Mouse (Mus musculus): ENCODE measurements around the gene Ubap2. TPM values are rescaled to one million over a fixed set of nuclear protein-coding genes. Genes with fewer than 3 reads are reported as not detected.
A peak's percentile ranks its signal among the peaks of the same experiment; 100 is the strongest.

The Ubap2 gene
- total and polyA plus RNA-seq, 3 experiments = 22.7 to 170 (median 127) TPM

DNA sequence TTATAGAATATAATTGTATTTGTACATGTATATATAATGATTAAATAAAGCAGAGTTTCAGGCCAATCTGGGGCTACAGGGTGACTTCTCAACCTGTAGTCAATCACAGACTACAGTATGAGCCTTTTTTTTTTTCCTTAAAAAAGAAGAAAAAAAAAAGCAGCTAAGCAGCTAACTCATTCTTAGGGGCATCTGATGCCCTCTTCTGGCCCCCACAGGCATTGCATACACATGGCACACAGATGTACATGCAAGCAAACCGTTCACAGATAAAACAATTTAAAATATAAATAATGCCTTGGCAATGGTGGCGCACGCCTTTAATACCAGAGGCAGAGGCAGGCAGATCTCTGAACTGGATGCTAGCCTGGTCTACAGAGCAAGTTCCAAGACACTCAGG is 48.6 kb downstream of the Ubap2 start:
- no peaks in the 10 kb centered on the region for H3K27me3 ChIP-seq (ENCODE audit: control insufficient read depth in 1 of 2, insufficient read depth in 2 of 2, low read length in 2 of 2)
- H3K9me3 ChIP-seq (replicated peaks; ENCODE audit: insufficient read depth, low read length) = no peaks in the 10 kb centered on the region
- no peak overlapping the region for H3K9ac ChIP-seq (ENCODE audit: control insufficient read depth, low read depth, low read length, poor library complexity, severe bottlenecking)
- no peaks in the 10 kb centered on the region for H3K4me1 ChIP-seq (ENCODE audit: control insufficient read depth in 1 of 2, insufficient read depth in 2 of 2, low read length in 2 of 2)
- H3K36me3 ChIP-seq (ENCODE audit: control insufficient read depth in 1 of 2, insufficient read depth in 2 of 2, low read length in 2 of 2) = peaks cover 0 to 61% of the 10 kb centered on the region in 2 experiments; a peak in 2 of 4 replicates
- TF ChIP-seq ZMIZ1 (IDR thresholded peaks at IDR 0.05; ENCODE audit: low read depth, low read length) (no peak), USF1 (IDR thresholded peaks at IDR 0.05; ENCODE audit: low read depth, low read length) (no peak), SMC3 (IDR thresholded peaks at IDR 0.05; ENCODE audit: low read depth, low read length) (peak; percentile 68), ZNF384 (IDR thresholded peaks at IDR 0.05; ENCODE audit: low read depth, low read length) (peak; percentile 96), CTCF (IDR thresholded peaks at IDR 0.05 in 2 of 3, conservative IDR thresholded peaks at IDR 0.05 in 1 of 3; ENCODE audit: control insufficient read depth in 1 of 3, insufficient read depth in 1 of 3, low read depth in 2 of 3, low read length in 3 of 3, poor library complexity in 1 of 3, severe bottlenecking in 1 of 3) (peak; percentile 61 to 66 (median 62)), RAD21 (IDR thresholded peaks at IDR 0.05; ENCODE audit: low read depth, low read length) (peak; percentile 36)
- no peak overlapping the region for H3K4me3 ChIP-seq (ENCODE audit: control insufficient read depth in 1 of 2, insufficient read depth in 1 of 2, low read depth in 2 of 2, low read length in 2 of 2)
- H3K27ac ChIP-seq (ENCODE audit: control insufficient read depth, low read depth, low read length) = no peak overlapping the region
- peak; percentile 79 for DNase-seq (ENCODE audit: low read depth, low spot score)
- no peaks in the 10 kb centered on the region for H3K79me2 ChIP-seq (ENCODE audit: control insufficient read depth, insufficient read depth, low read length, poor library complexity)

DNA sequence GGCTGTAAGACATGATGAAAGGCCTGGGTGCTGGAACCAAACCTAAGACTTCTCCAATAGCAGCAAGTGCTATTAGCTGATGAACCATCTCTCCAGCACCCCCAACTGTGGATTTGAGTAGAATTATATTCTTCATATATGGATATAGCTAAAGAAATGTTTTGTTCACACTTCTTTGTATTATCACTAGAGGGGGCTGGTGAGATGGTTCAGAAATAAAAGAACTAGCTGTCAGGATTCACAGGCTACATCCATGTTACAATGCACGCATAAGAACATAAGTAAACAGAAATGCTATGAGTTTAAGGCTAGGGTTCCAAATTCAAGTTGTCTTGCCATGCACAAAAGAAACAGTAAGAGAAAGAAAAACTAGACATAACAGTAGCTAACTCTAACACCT is 49.5 kb downstream of the Ubap2 start:
- no peaks in the 10 kb centered on the region for H3K27me3 ChIP-seq (ENCODE audit: control insufficient read depth in 1 of 2, insufficient read depth in 2 of 2, low read length in 2 of 2)
- peak; percentile 45 for DNase-seq (ENCODE audit: low read depth, low spot score)
- TF ChIP-seq RCOR1 (IDR thresholded peaks at IDR 0.05; ENCODE audit: low read depth, low read length) (no peak), MAFK (IDR thresholded peaks at IDR 0.05; ENCODE audit: borderline replicate concordance, low read depth, low read length) (no peak), ZNF384 (IDR thresholded peaks at IDR 0.05; ENCODE audit: low read depth, low read length) (0 out of 2 replicates have a peak, but pooled peaks have one; percentile 20), JUND (IDR thresholded peaks at IDR 0.05; ENCODE audit: low read depth, low read length) (no peak), RAD21 (IDR thresholded peaks at IDR 0.05; ENCODE audit: low read depth, low read length) (peak; percentile 33), USF1 (IDR thresholded peaks at IDR 0.05; ENCODE audit: low read depth, low read length) (no peak), E2F4 (IDR thresholded peaks at IDR 0.05; ENCODE audit: borderline replicate concordance, low read depth, low read length) (no peak), SMC3 (IDR thresholded peaks at IDR 0.05; ENCODE audit: low read depth, low read length) (peak; percentile 51), POLR2AphosphoS2 (IDR thresholded peaks at IDR 0.05; ENCODE audit: low read length) (no peak), GATA1 (IDR thresholded peaks at IDR 0.05; ENCODE audit: low read depth, low read length) (no peak), CTCF (IDR thresholded peaks at IDR 0.05 in 2 of 3, conservative IDR thresholded peaks at IDR 0.05 in 1 of 3; ENCODE audit: control insufficient read depth in 1 of 3, insufficient read depth in 1 of 3, low read depth in 2 of 3, low read length in 3 of 3, poor library complexity in 1 of 3, severe bottlenecking in 1 of 3) (peak in 2 of 3 experiments; percentile 30 to 53; a peak in 3 of 6 replicates)
- H3K4me1 ChIP-seq (ENCODE audit: control insufficient read depth in 1 of 2, insufficient read depth in 2 of 2, low read length in 2 of 2) = no peaks in the 10 kb centered on the region
- no peaks in the 10 kb centered on the region for H3K79me2 ChIP-seq (ENCODE audit: control insufficient read depth, insufficient read depth, low read length, poor library complexity)
- peaks cover 0 to 67% of the 10 kb centered on the region in 2 experiments; a peak in 2 of 4 replicates for H3K36me3 ChIP-seq (ENCODE audit: control insufficient read depth in 1 of 2, insufficient read depth in 2 of 2, low read length in 2 of 2)
- no peak overlapping the region for H3K27ac ChIP-seq (ENCODE audit: control insufficient read depth, low read depth, low read length)
- no peak overlapping the region for H3K4me3 ChIP-seq (ENCODE audit: control insufficient read depth in 1 of 2, insufficient read depth in 1 of 2, low read depth in 2 of 2, low read length in 2 of 2)
- H3K9me3 ChIP-seq (replicated peaks; ENCODE audit: insufficient read depth, low read length) = no peaks in the 10 kb centered on the region
- no peak overlapping the region for H3K9ac ChIP-seq (ENCODE audit: control insufficient read depth, low read depth, low read length, poor library complexity, severe bottlenecking)

DNA sequence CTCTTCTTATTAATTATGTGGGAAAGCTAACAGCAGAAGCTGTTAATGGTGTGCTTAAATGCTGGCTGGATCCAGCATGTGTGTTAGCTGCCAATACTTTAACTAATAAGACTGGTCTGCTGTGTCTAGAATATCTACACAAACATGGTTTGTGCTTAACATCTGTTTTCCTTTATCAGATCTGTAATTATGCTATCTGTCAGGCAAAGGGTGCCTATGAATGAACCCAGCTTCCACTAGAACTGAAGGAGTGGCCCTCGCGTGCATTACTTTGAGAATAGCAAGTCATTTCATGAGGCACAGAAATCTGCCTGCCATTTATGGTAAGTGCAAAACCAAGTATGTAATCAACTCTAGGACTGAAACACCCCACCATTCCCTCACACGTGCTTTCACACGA is 66.9 kb downstream of the Ubap2 start:
- no peak overlapping the region for H3K4me3 ChIP-seq (ENCODE audit: control insufficient read depth in 1 of 2, insufficient read depth in 1 of 2, low read depth in 2 of 2, low read length in 2 of 2)
- no peaks in the 10 kb centered on the region for H3K9me3 ChIP-seq (replicated peaks; ENCODE audit: insufficient read depth, low read length)
- no peak overlapping the region for H3K27ac ChIP-seq (ENCODE audit: control insufficient read depth, low read depth, low read length)
- no peaks in the 10 kb centered on the region for H3K79me2 ChIP-seq (ENCODE audit: control insufficient read depth, insufficient read depth, low read length, poor library complexity)
- no peaks in the 10 kb centered on the region for H3K27me3 ChIP-seq (ENCODE audit: control insufficient read depth in 1 of 2, insufficient read depth in 2 of 2, low read length in 2 of 2)
- no peak for DNase-seq (ENCODE audit: low read depth, low spot score)
- H3K9ac ChIP-seq (ENCODE audit: control insufficient read depth, low read depth, low read length, poor library complexity, severe bottlenecking) = no peak overlapping the region
- no peaks in the 10 kb centered on the region for H3K4me1 ChIP-seq (ENCODE audit: control insufficient read depth in 1 of 2, insufficient read depth in 2 of 2, low read length in 2 of 2)
- peaks cover 0 to 42% of the 10 kb centered on the region in 2 experiments; a peak in 2 of 4 replicates for H3K36me3 ChIP-seq (ENCODE audit: control insufficient read depth in 1 of 2, insufficient read depth in 2 of 2, low read length in 2 of 2)
- TF ChIP-seq MAX (IDR thresholded peaks at IDR 0.05; ENCODE audit: low read length) (no peak), POLR2AphosphoS2 (IDR thresholded peaks at IDR 0.05; ENCODE audit: low read length) (no peak), TCF12 (IDR thresholded peaks at IDR 0.05; ENCODE audit: low read depth, low read length) (no peak), USF1 (IDR thresholded peaks at IDR 0.05; ENCODE audit: low read depth, low read length) (no peak), MYC (IDR thresholded peaks at IDR 0.05; ENCODE audit: low read depth, low read length) (no peak), JUND (IDR thresholded peaks at IDR 0.05; ENCODE audit: low read depth, low read length) (no peak), TBP (IDR thresholded peaks at IDR 0.05; ENCODE audit: low read depth, low read length) (no peak), CTCF (IDR thresholded peaks at IDR 0.05 in 2 of 3, conservative IDR thresholded peaks at IDR 0.05 in 1 of 3; ENCODE audit: control insufficient read depth in 1 of 3, insufficient read depth in 1 of 3, low read depth in 2 of 3, low read length in 3 of 3, poor library complexity in 1 of 3, severe bottlenecking in 1 of 3) (no peak), GABPA (IDR thresholded peaks at IDR 0.05; ENCODE audit: low read depth, low read length) (no peak), POLR2AphosphoS5 (IDR thresholded peaks at IDR 0.05; ENCODE audit: borderline replicate concordance, low read depth, low read length) (no peak), RAD21 (IDR thresholded peaks at IDR 0.05; ENCODE audit: low read depth, low read length) (no peak)

All from MEL (cell line).